Mouse (Mus musculus) thymus, adult 2 months (tissue): Measurements from ENCODE around the gene Kdsr.

Experiments
- CTCF ChIP-seq: fragments of 200-500 bp; IDR thresholded peaks from 2 replicates; pipeline ENCODE4 v1.5.1; 2012; ENCODE audit warnings: mild to moderate bottlenecking, control low read depth, low read length, moderate library complexity, borderline replicate concordance; ENCODE audit not compliant: control insufficient read depth, poor library complexity, insufficient read depth; ENCODE audit errors: extremely low read depth
- POLR2A ChIP-seq: fragments of 200-500 bp; IDR thresholded peaks from 2 replicates; pipeline ENCODE4 v1.6.1; 2012; ENCODE audit warnings: mild to moderate bottlenecking, low read length, control low read depth, moderate library complexity; ENCODE audit not compliant: control insufficient read depth, poor library complexity, insufficient read depth; ENCODE audit errors: extremely low read depth

- TF ChIP-seq CTCF (no peak), POLR2A (no peak)
These were observed 37.5 kb downstream of the Kdsr start for GRCm38 (mm10) chr1:106722061-106722460.
